Mouse (Mus musculus) mouse embryonic stem cell (cell line): ENCODE measurements around the gene Nipsnap3a.

Source experiments
- in situ Hi-C, 2 experiments: fragments of 300-500 bp; cut with MboI; formaldehyde crosslinking; loops; 1 replicate in 1 of 2; 3 replicates in 1 of 2; pipeline ENCODE4 v1.14.3; 2019 to 2020; ENCODE audit warnings: low sequenced_read_pairs in 2 of 2, low pct_unique_long_range_greater_than_20kb in 1 of 2, mixed read lengths in 1 of 2; ENCODE audit not compliant: unreplicated experiment in 1 of 2

Gene Nipsnap3a

GRCm38 (mm10) chr4:52989248-52989647 is at the start of gene Nipsnap3a:
Gene Nipsnap3a, plus strand, starts transcription at chr4:52989272.
- in situ Hi-C loops = loop anchor here in 1 of 2 experiments (25.0 kb wide), 1 partner anchor 477 kb away; no protein-coding TSS in a partner anchor

- in situ Hi-C loops = no loop called here
These were observed 42.4 kb upstream of the Nipsnap3a start for GRCm38 (mm10) chr4:52946665-52947064.

GRCm38 (mm10) chr4:52949005-52949404 is 40.1 kb upstream of the Nipsnap3a start:
- in situ Hi-C loops = no loop called here

GRCm38 (mm10) chr4:52958693-52959092 is 30.4 kb upstream of the Nipsnap3a start:
- in situ Hi-C loops = no loop called here

- in situ Hi-C loops = no loop called here
These were observed 24.8 kb upstream of the Nipsnap3a start, which contains the start of gene Olfr270 for GRCm38 (mm10) chr4:52964247-52964646. Gene Olfr270, plus strand, starts transcription at chr4:52964547.

GRCm38 (mm10) chr4:52985216-52985615 is 3.9 kb upstream of the Nipsnap3a start:
- in situ Hi-C loops = loop anchor here in 1 of 2 experiments (25.0 kb wide), 1 partner anchor 473 kb away; no protein-coding TSS in a partner anchor

GRCm38 (mm10) chr4:52986266-52986665 is 2.8 kb upstream of the Nipsnap3a start:
- in situ Hi-C loops = loop anchor here in 1 of 2 experiments (25.0 kb wide), 1 partner anchor 474 kb away; no protein-coding TSS in a partner anchor

- in situ Hi-C loops = loop anchor here in 1 of 2 experiments (25.0 kb wide), 1 partner anchor 487 kb away; no protein-coding TSS in a partner anchor
These were observed 10.4 kb downstream of the Nipsnap3a start for GRCm38 (mm10) chr4:52999449-52999848.

- in situ Hi-C loops = no loop called here
These were observed 11.1 kb downstream of the Nipsnap3a start for GRCm38 (mm10) chr4:53000154-53000553.

GRCm38 (mm10) chr4:53009183-53009582 is 20.1 kb downstream of the Nipsnap3a start:
- in situ Hi-C loops = no loop called here

GRCm38 (mm10) chr4:53009871-53010270 is 20.8 kb downstream of the Nipsnap3a start:
- in situ Hi-C loops = no loop called here

GRCm38 (mm10) chr4:53011732-53012361 is 22.8 kb downstream of the Nipsnap3a start, which contains the start of gene Nipsnap3b:
Gene Nipsnap3b, plus strand, starts transcription at chr4:53011880.
- in situ Hi-C loops = no loop called here

- in situ Hi-C loops = no loop called here
These were observed 25.3 kb downstream of the Nipsnap3a start for GRCm38 (mm10) chr4:53014421-53014820.

- in situ Hi-C loops = no loop called here
These were observed 26.0 kb downstream of the Nipsnap3a start for GRCm38 (mm10) chr4:53015024-53015423.

GRCm38 (mm10) chr4:53018392-53018791 is 29.3 kb downstream of the Nipsnap3a start:
- in situ Hi-C loops = no loop called here

- in situ Hi-C loops = no loop called here
These were observed 34.3 kb downstream of the Nipsnap3a start for GRCm38 (mm10) chr4:53023189-53023925.

GRCm38 (mm10) chr4:53024397-53024796 is 35.3 kb downstream of the Nipsnap3a start:
- in situ Hi-C loops = no loop called here

GRCm38 (mm10) chr4:53027811-53028210 is 38.7 kb downstream of the Nipsnap3a start:
- in situ Hi-C loops = no loop called here

- in situ Hi-C loops = no loop called here
These were observed 41.4 kb downstream of the Nipsnap3a start for GRCm38 (mm10) chr4:53030326-53030948.
